Mouse (Mus musculus): ENCODE results near the gene Ccnd3.

The Ccnd3 gene

GRCm38 (mm10) chr17:47554621-47555020 is 49.8 kb downstream of the Ccnd3 start:
- no peak for DNase-seq

GRCm38 (mm10) chr17:47557179-47557578 is 52.3 kb downstream of the Ccnd3 start:
- DNase-seq, result no peak

- DNase-seq, result no peak
Observed at GRCm38 (mm10) chr17:47559726-47560125, 54.9 kb downstream of the Ccnd3 start.

GRCm38 (mm10) chr17:47562875-47563274 is 58.0 kb downstream of the Ccnd3 start:
- DNase-seq, result no peak

- DNase-seq, result no peak
Observed at GRCm38 (mm10) chr17:47564612-47565011, 59.8 kb downstream of the Ccnd3 start.

- no peak for DNase-seq
Observed at GRCm38 (mm10) chr17:47566133-47566532, 61.3 kb downstream of the Ccnd3 start.

GRCm38 (mm10) chr17:47567271-47567670 is 62.4 kb downstream of the Ccnd3 start:
- peak; percentile 33 to 68 for DNase-seq

GRCm38 (mm10) chr17:47568389-47568788 is 63.5 kb downstream of the Ccnd3 start:
- DNase-seq, result no peak

GRCm38 (mm10) chr17:47568951-47569527 is 64.2 kb downstream of the Ccnd3 start:
- DNase-seq, result no peak

- DNase-seq, result no peak
Observed at GRCm38 (mm10) chr17:47571621-47572020, 66.8 kb downstream of the Ccnd3 start.

- no peak for DNase-seq
Observed at GRCm38 (mm10) chr17:47572436-47572835, 67.6 kb downstream of the Ccnd3 start.

- DNase-seq, result peak; percentile 57 to 74
Observed at GRCm38 (mm10) chr17:47574028-47574427, 69.2 kb downstream of the Ccnd3 start.

- DNase-seq, result no peak
Observed at GRCm38 (mm10) chr17:47574830-47575229, 70.0 kb downstream of the Ccnd3 start.

GRCm38 (mm10) chr17:47578655-47579054 is 73.8 kb downstream of the Ccnd3 start:
- no peak for DNase-seq

GRCm38 (mm10) chr17:47580962-47581361 is 76.1 kb downstream of the Ccnd3 start:
- no peak for DNase-seq

GRCm38 (mm10) chr17:47588517-47588916 is 83.7 kb downstream of the Ccnd3 start:
- no peak for DNase-seq

- DNase-seq, result no peak
Observed at GRCm38 (mm10) chr17:47591073-47591472, 86.2 kb downstream of the Ccnd3 start.

- peak; percentile 97 for DNase-seq
Observed at GRCm38 (mm10) chr17:47593215-47593853, 88.5 kb downstream of the Ccnd3 start.

- no peak for DNase-seq
Observed at GRCm38 (mm10) chr17:47593854-47594182, 89.0 kb downstream of the Ccnd3 start.

- DNase-seq, result peak; percentile 62 to 69
Observed at GRCm38 (mm10) chr17:47594183-47594968, 89.5 kb downstream of the Ccnd3 start.

- no peak for DNase-seq
Observed at GRCm38 (mm10) chr17:47594969-47595247, 90.1 kb downstream of the Ccnd3 start.

- peak; percentile 76 to 86 for DNase-seq
Observed at GRCm38 (mm10) chr17:47595248-47596161, 90.7 kb downstream of the Ccnd3 start.

- DNase-seq, result peak; percentile 28 to 31
Observed at GRCm38 (mm10) chr17:47596162-47596838, 91.4 kb downstream of the Ccnd3 start.

Data from lung, postnatal 4 days (tissue).